Mouse (Mus musculus): Measurements from ENCODE around the gene Clec3b. TPM values are rescaled to one million over a fixed set of nuclear protein-coding genes. Genes with fewer than 3 reads are reported as not detected.

Gene Clec3b
- 0.11 TPM for polyA plus RNA-seq (2012; fragmentation: generic; extraction: Trizol)
- long read RNA-seq, experiment 1: 0 reads
- long read RNA-seq, experiment 2: 0 reads

GRCm38 (mm10) chr9:123150241-123151020 is at the start of gene Clec3b:
Gene Clec3b, plus strand, starts transcription at chr9:123150946.
- TF ChIP-seq CEBPB (IDR thresholded peaks at IDR 0.05; ENCODE audit: low read depth) (no peak), MYOG (IDR thresholded peaks at IDR 0.05; ENCODE audit: control insufficient read depth, extremely low read depth, insufficient read length) (no peak), FOSL1 (IDR thresholded peaks at IDR 0.05; ENCODE audit: insufficient read depth, low read length, poor library complexity, severe bottlenecking) (no peak), MAX (IDR thresholded peaks at IDR 0.05) (no peak), CTCF (IDR thresholded peaks at IDR 0.05; ENCODE audit: control insufficient read depth, insufficient read depth, insufficient read length) (no peak)

GRCm38 (mm10) chr9:123103425-123103824 is 47.3 kb upstream of the Clec3b start:
- TF ChIP-seq CTCF (IDR thresholded peaks at IDR 0.05; ENCODE audit: control insufficient read depth, insufficient read depth, insufficient read length): no peak
- TF ChIP-seq MYOD1 (IDR thresholded peaks at IDR 0.05; ENCODE audit: control insufficient read depth, insufficient read length, low read depth): no peak
- TF ChIP-seq CEBPB (IDR thresholded peaks at IDR 0.05; ENCODE audit: low read depth): no peak
- no peak for TF ChIP-seq MAX (IDR thresholded peaks at IDR 0.05)
- no peak for TF ChIP-seq MYOG (IDR thresholded peaks at IDR 0.05; ENCODE audit: control insufficient read depth, extremely low read depth, insufficient read length)
- TF ChIP-seq FOSL1 (IDR thresholded peaks at IDR 0.05; ENCODE audit: insufficient read depth, low read length, poor library complexity, severe bottlenecking): no peak
- TF ChIP-seq USF1 (IDR thresholded peaks at IDR 0.05; ENCODE audit: low read depth): no peak
- Histone ChIP-seq H3ac (ENCODE audit: control insufficient read depth, insufficient read length, low read depth) (no peak overlapping the region), H3K79me2 (ENCODE audit: control insufficient read depth, insufficient read depth) (peaks cover 70% of the 10 kb centered on the region), H3K27me3 (ENCODE audit: control insufficient read depth, insufficient read depth, insufficient read length) (no peaks in the 10 kb centered on the region), H3K79me3 (ENCODE audit: low read depth) (peaks cover 38% of the 10 kb centered on the region), H3K4me3 (ENCODE audit: insufficient read depth, poor library complexity, severe bottlenecking) (no peak overlapping the region), H3K36me3 (ENCODE audit: control insufficient read depth, insufficient read depth) (peaks cover 36% of the 10 kb centered on the region)

More at GRCm38 (mm10) chr9:123150241-123151020, at the start of gene Clec3b:
- Histone ChIP-seq H3K4me3 (ENCODE audit: insufficient read depth, poor library complexity, severe bottlenecking) (no peak within 1 kb of the TSS), H3K36me3 (ENCODE audit: control insufficient read depth, insufficient read depth) (no peaks in the 10 kb centered on the region), H3K79me2 (ENCODE audit: control insufficient read depth, insufficient read depth) (no peaks in the 10 kb centered on the region), H3K27me3 (ENCODE audit: control insufficient read depth, insufficient read depth, insufficient read length) (no peaks in the 10 kb centered on the region), H3K79me3 (ENCODE audit: low read depth) (no peaks in the 10 kb centered on the region), H3ac (ENCODE audit: control insufficient read depth, insufficient read length, low read depth) (no peak within 1 kb of the TSS)

GRCm38 (mm10) chr9:123104362-123104761 is 46.4 kb upstream of the Clec3b start:
- Histone ChIP-seq H3K36me3 (ENCODE audit: control insufficient read depth, insufficient read depth) (peaks cover 33% of the 10 kb centered on the region), H3ac (ENCODE audit: control insufficient read depth, insufficient read length, low read depth) (no peak overlapping the region), H3K79me2 (ENCODE audit: control insufficient read depth, insufficient read depth) (peaks cover 79% of the 10 kb centered on the region), H3K79me3 (ENCODE audit: low read depth) (peaks cover 46% of the 10 kb centered on the region), H3K27me3 (ENCODE audit: control insufficient read depth, insufficient read depth, insufficient read length) (no peaks in the 10 kb centered on the region), H3K4me3 (ENCODE audit: insufficient read depth, poor library complexity, severe bottlenecking) (no peak overlapping the region)
- TF ChIP-seq MYOG (IDR thresholded peaks at IDR 0.05; ENCODE audit: control insufficient read depth, extremely low read depth, insufficient read length): no peak
- no peak for TF ChIP-seq CEBPB (IDR thresholded peaks at IDR 0.05; ENCODE audit: low read depth)
- TF ChIP-seq FOSL1 (IDR thresholded peaks at IDR 0.05; ENCODE audit: insufficient read depth, low read length, poor library complexity, severe bottlenecking): no peak
- no peak for TF ChIP-seq CTCF (IDR thresholded peaks at IDR 0.05; ENCODE audit: control insufficient read depth, insufficient read depth, insufficient read length)
- TF ChIP-seq USF1 (IDR thresholded peaks at IDR 0.05; ENCODE audit: low read depth): no peak
- TF ChIP-seq MAX (IDR thresholded peaks at IDR 0.05): no peak
- TF ChIP-seq MYOD1 (IDR thresholded peaks at IDR 0.05; ENCODE audit: control insufficient read depth, insufficient read length, low read depth): no peak

- Histone ChIP-seq H3K36me3 (ENCODE audit: control insufficient read depth, insufficient read depth) (peaks cover 16% of the 10 kb centered on the region), H3ac (ENCODE audit: control insufficient read depth, insufficient read length, low read depth) (no peak overlapping the region), H3K79me2 (ENCODE audit: control insufficient read depth, insufficient read depth) (peaks cover 98% of the 10 kb centered on the region), H3K4me3 (ENCODE audit: insufficient read depth, poor library complexity, severe bottlenecking) (no peak overlapping the region), H3K27me3 (ENCODE audit: control insufficient read depth, insufficient read depth, insufficient read length) (no peaks in the 10 kb centered on the region), H3K79me3 (ENCODE audit: low read depth) (peaks cover 68% of the 10 kb centered on the region)
- no peak for TF ChIP-seq MAX (IDR thresholded peaks at IDR 0.05)
Observed at GRCm38 (mm10) chr9:123107186-123107585, 43.6 kb upstream of the Clec3b start.

- Histone ChIP-seq H3K4me3 (ENCODE audit: insufficient read depth, poor library complexity, severe bottlenecking) (no peak overlapping the region), H3K79me2 (ENCODE audit: control insufficient read depth, insufficient read depth) (peaks cover 97% of the 10 kb centered on the region), H3K27me3 (ENCODE audit: control insufficient read depth, insufficient read depth, insufficient read length) (no peaks in the 10 kb centered on the region), H3K79me3 (ENCODE audit: low read depth) (peaks cover 74% of the 10 kb centered on the region), H3K36me3 (ENCODE audit: control insufficient read depth, insufficient read depth) (peaks cover 12% of the 10 kb centered on the region), H3ac (ENCODE audit: control insufficient read depth, insufficient read length, low read depth) (no peak overlapping the region)
- TF ChIP-seq USF1 (IDR thresholded peaks at IDR 0.05; ENCODE audit: low read depth) (no peak), MYOG (IDR thresholded peaks at IDR 0.05; ENCODE audit: control insufficient read depth, extremely low read depth, insufficient read length) (no peak), CTCF (IDR thresholded peaks at IDR 0.05; ENCODE audit: control insufficient read depth, insufficient read depth, insufficient read length) (no peak), MYOD1 (IDR thresholded peaks at IDR 0.05; ENCODE audit: control insufficient read depth, insufficient read length, low read depth) (no peak), CEBPB (IDR thresholded peaks at IDR 0.05; ENCODE audit: low read depth) (no peak), MAX (IDR thresholded peaks at IDR 0.05) (no peak), FOSL1 (IDR thresholded peaks at IDR 0.05; ENCODE audit: insufficient read depth, low read length, poor library complexity, severe bottlenecking) (no peak)
Observed at GRCm38 (mm10) chr9:123109188-123109587, 41.6 kb upstream of the Clec3b start.

Data from C2C12 (cell line).